Mouse (Mus musculus): ENCODE measurements around the gene Ldb3. TPM values are rescaled to one million over a fixed set of nuclear protein-coding genes. Genes with fewer than 3 reads are reported as not detected.

Ldb3 gene
- polyA plus RNA-seq, 1 experiment from 2014 or later = 1.2 TPM

- ATAC-seq = no peak
- WGBS = 57% methylated on average over 3 of the region's 3 CpGs
- H3K36me3 ChIP-seq (ENCODE audit: control insufficient read depth, insufficient read depth, low read length) = no peaks in the 10 kb centered on the region
- no peaks in the 10 kb centered on the region for H3K4me1 ChIP-seq (ENCODE audit: control insufficient read depth, insufficient read depth, low read depth, low read length)
- no peak overlapping the region for H3K4me2 ChIP-seq (ENCODE audit: low read length)
- H3K4me3 ChIP-seq (ENCODE audit: low read length) = no peak overlapping the region
- H3K9ac ChIP-seq (ENCODE audit: low read depth, low read length) = no peak overlapping the region
- H3K27me3 ChIP-seq (replicated peaks; ENCODE audit: control insufficient read depth, insufficient read depth, low read length) = no peaks in the 10 kb centered on the region
- no peak overlapping the region for H3K27ac ChIP-seq (ENCODE audit: low read depth, low read length)
- no peaks in the 10 kb centered on the region for H3K9me3 ChIP-seq (ENCODE audit: control insufficient read depth, low read length)
Observed at GRCm38 (mm10) chr14:34582740-34583427, 5.6 kb downstream of the Ldb3 start.

GRCm38 (mm10) chr14:34576858-34577257, 11.6 kb downstream of the Ldb3 start:
- Histone ChIP-seq H3K27me3 (replicated peaks; ENCODE audit: control insufficient read depth, insufficient read depth, low read length) (no peaks in the 10 kb centered on the region), H3K9ac (ENCODE audit: low read depth, low read length) (no peak overlapping the region), H3K4me2 (ENCODE audit: low read length) (no peak overlapping the region), H3K9me3 (ENCODE audit: control insufficient read depth, low read length) (no peaks in the 10 kb centered on the region), H3K4me3 (ENCODE audit: low read length) (no peak overlapping the region), H3K4me1 (ENCODE audit: control insufficient read depth, insufficient read depth, low read depth, low read length) (no peaks in the 10 kb centered on the region), H3K27ac (ENCODE audit: low read depth, low read length) (no peak overlapping the region), H3K36me3 (ENCODE audit: control insufficient read depth, insufficient read depth, low read length) (no peaks in the 10 kb centered on the region)
- ATAC-seq = no peak; the same call in 1 of the 2 replicates
- 66% methylated on average over 4 of the region's 4 CpGs for WGBS

GRCm38 (mm10) chr14:34574068-34574467, 14.4 kb downstream of the Ldb3 start:
- no peaks in the 10 kb centered on the region for H3K36me3 ChIP-seq (ENCODE audit: control insufficient read depth, insufficient read depth, low read length)
- no peaks in the 10 kb centered on the region; the same call in 1 of the 2 replicates for H3K27me3 ChIP-seq (replicated peaks; ENCODE audit: control insufficient read depth, insufficient read depth, low read length)
- H3K4me2 ChIP-seq (ENCODE audit: low read length) = no peak overlapping the region
- no peak overlapping the region for H3K4me3 ChIP-seq (ENCODE audit: low read length)
- no peaks in the 10 kb centered on the region for H3K4me1 ChIP-seq (ENCODE audit: control insufficient read depth, insufficient read depth, low read depth, low read length)
- no peak for ATAC-seq
- H3K9me3 ChIP-seq (ENCODE audit: control insufficient read depth, low read length) = no peaks in the 10 kb centered on the region
- no peak overlapping the region for H3K27ac ChIP-seq (ENCODE audit: low read depth, low read length)
- H3K9ac ChIP-seq (ENCODE audit: low read depth, low read length) = no peak overlapping the region
- WGBS = 62% methylated on average over 2 of the region's 2 CpGs

- ATAC-seq = no peak
- H3K36me3 ChIP-seq (ENCODE audit: control insufficient read depth, insufficient read depth, low read length) = no peaks in the 10 kb centered on the region
Observed at GRCm38 (mm10) chr14:34573348-34573913, 15.1 kb downstream of the Ldb3 start.

GRCm38 (mm10) chr14:34571610-34572387, 16.7 kb downstream of the Ldb3 start:
- no peak overlapping the region for H3K4me2 ChIP-seq (ENCODE audit: low read length)
- H3K36me3 ChIP-seq (ENCODE audit: control insufficient read depth, insufficient read depth, low read length) = no peaks in the 10 kb centered on the region

More at GRCm38 (mm10) chr14:34573348-34573913, 15.1 kb downstream of the Ldb3 start:
- 74% methylated on average over 7 of the region's 9 CpGs for WGBS
- Histone ChIP-seq H3K4me2 (ENCODE audit: low read length) (no peak overlapping the region), H3K9me3 (ENCODE audit: control insufficient read depth, low read length) (no peaks in the 10 kb centered on the region), H3K4me3 (ENCODE audit: low read length) (no peak overlapping the region), H3K9ac (ENCODE audit: low read depth, low read length) (no peak overlapping the region), H3K4me1 (ENCODE audit: control insufficient read depth, insufficient read depth, low read depth, low read length) (no peaks in the 10 kb centered on the region), H3K27ac (ENCODE audit: low read depth, low read length) (no peak overlapping the region), H3K27me3 (replicated peaks; ENCODE audit: control insufficient read depth, insufficient read depth, low read length) (no peaks in the 10 kb centered on the region; the same call in 1 of the 2 replicates)

GRCm38 (mm10) chr14:34570903-34571302, 17.6 kb downstream of the Ldb3 start:
- no peak overlapping the region for H3K9ac ChIP-seq (ENCODE audit: low read depth, low read length)
- H3K4me2 ChIP-seq (ENCODE audit: low read length) = no peak overlapping the region
- H3K4me3 ChIP-seq (ENCODE audit: low read length) = no peak overlapping the region
- H3K9me3 ChIP-seq (ENCODE audit: control insufficient read depth, low read length) = no peaks in the 10 kb centered on the region
- no peaks in the 10 kb centered on the region; the same call in 1 of the 2 replicates for H3K27me3 ChIP-seq (replicated peaks; ENCODE audit: control insufficient read depth, insufficient read depth, low read length)
- no peak for ATAC-seq
- H3K27ac ChIP-seq (ENCODE audit: low read depth, low read length) = no peak overlapping the region
- no peaks in the 10 kb centered on the region for H3K36me3 ChIP-seq (ENCODE audit: control insufficient read depth, insufficient read depth, low read length)
- WGBS = 94% methylated on average over 4 of the region's 4 CpGs
- H3K4me1 ChIP-seq (ENCODE audit: control insufficient read depth, insufficient read depth, low read depth, low read length) = no peaks in the 10 kb centered on the region

More at GRCm38 (mm10) chr14:34571610-34572387, 16.7 kb downstream of the Ldb3 start:
- H3K4me3 ChIP-seq (ENCODE audit: low read length) = no peak overlapping the region
- 90% methylated on average over 17 of the region's 17 CpGs for WGBS
- H3K27ac ChIP-seq (ENCODE audit: low read depth, low read length) = no peak overlapping the region
- H3K27me3 ChIP-seq (replicated peaks; ENCODE audit: control insufficient read depth, insufficient read depth, low read length) = no peaks in the 10 kb centered on the region; the same call in 1 of the 2 replicates
- no peaks in the 10 kb centered on the region for H3K9me3 ChIP-seq (ENCODE audit: control insufficient read depth, low read length)
- ATAC-seq = no peak
- H3K9ac ChIP-seq (ENCODE audit: low read depth, low read length) = no peak overlapping the region
- H3K4me1 ChIP-seq (ENCODE audit: control insufficient read depth, insufficient read depth, low read depth, low read length) = no peaks in the 10 kb centered on the region

- Histone ChIP-seq H3K27me3 (replicated peaks; ENCODE audit: control insufficient read depth, insufficient read depth, low read length) (no peaks in the 10 kb centered on the region; the same call in 1 of the 2 replicates), H3K9me3 (ENCODE audit: control insufficient read depth, low read length) (no peaks in the 10 kb centered on the region), H3K4me3 (ENCODE audit: low read length) (peak overlapping the region; percentile 41), H3K36me3 (ENCODE audit: control insufficient read depth, insufficient read depth, low read length) (no peaks in the 10 kb centered on the region), H3K4me1 (ENCODE audit: control insufficient read depth, insufficient read depth, low read depth, low read length) (no peaks in the 10 kb centered on the region), H3K9ac (ENCODE audit: low read depth, low read length) (peak overlapping the region; percentile 59; the same call in 1 of the 2 replicates), H3K4me2 (ENCODE audit: low read length) (peak overlapping the region; percentile 67), H3K27ac (ENCODE audit: low read depth, low read length) (no peak overlapping the region)
- peak; percentile 87 for ATAC-seq
- WGBS = 2% methylated on average over 6 of the region's 6 CpGs
Observed at GRCm38 (mm10) chr14:34570294-34570693, 18.2 kb downstream of the Ldb3 start.

- H3K4me1 ChIP-seq (ENCODE audit: control insufficient read depth, insufficient read depth, low read depth, low read length) = no peaks in the 10 kb centered on the region
- 30% methylated on average over 27 of the region's 27 CpGs for WGBS
Observed at GRCm38 (mm10) chr14:34569534-34570194, 18.8 kb downstream of the Ldb3 start.

More at GRCm38 (mm10) chr14:34569534-34570194, 18.8 kb downstream of the Ldb3 start:
- Histone ChIP-seq H3K36me3 (ENCODE audit: control insufficient read depth, insufficient read depth, low read length) (no peaks in the 10 kb centered on the region), H3K27ac (ENCODE audit: low read depth, low read length) (no peak overlapping the region), H3K9ac (ENCODE audit: low read depth, low read length) (peak overlapping the region; percentile 59), H3K27me3 (replicated peaks; ENCODE audit: control insufficient read depth, insufficient read depth, low read length) (no peaks in the 10 kb centered on the region; the same call in 1 of the 2 replicates), H3K4me3 (ENCODE audit: low read length) (peak overlapping the region; percentile 41), H3K4me2 (ENCODE audit: low read length) (peak overlapping the region; percentile 67), H3K9me3 (ENCODE audit: control insufficient read depth, low read length) (no peaks in the 10 kb centered on the region)
- ATAC-seq = peak; percentile 19; the same call in 1 of the 2 replicates
